Mouse (Mus musculus) lung, embryonic 16.5 days (tissue): ENCODE data around the gene Gm20696. TPM values are rescaled to one million over a fixed set of nuclear protein-coding genes. Genes with fewer than 3 reads are reported as not detected.

Experiments used
- ATAC-seq: fragments of 200-750 bp; cut with Nextera tagmentation; 2 replicates; pipeline ENCODE4 v1.8.0; 2017; ENCODE audit warnings: low read depth, mild to moderate bottlenecking, moderate library complexity
- H3K27ac ChIP-seq: fragments of 300-500 bp; sonication (generic); 2 replicates; pipeline ENCODE4 v1.5.1; 2014; ENCODE audit warnings: mild to moderate bottlenecking, control low read depth, low read length
- H3K27me3 ChIP-seq: fragments of 300-500 bp; sonication (generic); 2 replicates; pipeline ENCODE4 v1.6.1; 2014; ENCODE audit warnings: low read depth, low read length, mixed read lengths; ENCODE audit not compliant: control insufficient read depth, insufficient read depth
- H3K36me3 ChIP-seq: fragments of 300-500 bp; sonication (generic); 2 replicates; pipeline ENCODE4 v1.6.1; 2014; ENCODE audit warnings: low read length; ENCODE audit not compliant: control insufficient read depth, insufficient read depth
- H3K4me1 ChIP-seq: fragments of 300-500 bp; sonication (generic); replicated peaks from 2 replicates; pipeline ENCODE4 v1.6.1; 2014; ENCODE audit warnings: low read length, mixed read lengths; ENCODE audit not compliant: control insufficient read depth, insufficient read depth
- H3K4me2 ChIP-seq: fragments of 300-500 bp; sonication (generic); 2 replicates; pipeline ENCODE4 v1.6.1; 2014; ENCODE audit warnings: low read depth, low read length, control low read depth
- H3K4me3 ChIP-seq: fragments of 300-500 bp; sonication (generic); 2 replicates; pipeline ENCODE4 v1.5.1; 2014; ENCODE audit warnings: mild to moderate bottlenecking, low read length, control low read depth
- H3K9ac ChIP-seq: fragments of 300-500 bp; sonication (generic); 2 replicates; pipeline ENCODE4 v1.6.1; 2014; ENCODE audit warnings: low read length, control low read depth
- H3K9me3 ChIP-seq: fragments of 300-500 bp; sonication (generic); 2 replicates; pipeline ENCODE4 v1.6.1; 2016; ENCODE audit warnings: low read length; ENCODE audit not compliant: control insufficient read depth
- WGBS: fragments of 180-500 bp; shearing (Covaris S2); extraction: QIAGEN DNeasy Blood & Tissue Kit; methylation state at CpG from one replicate; pipeline ENCODE4 v1.1.7; 2014; 5-methylcytosine and 5-hydroxymethylcytosine counted together
- polyA plus RNA-seq: library from polyadenylated mRNA; unstranded; fragments of >200 nt; fragmentation: Nextera tagmentation; extraction: Ambion mirVana; gene quantifications from 2 replicates; pipeline ENCODE4 v1.2.1, GENCODE M21; 2015

Gm20696 gene
- polyA plus RNA-seq: 2.3 and 2.5 TPM in 2 replicates

DNA sequence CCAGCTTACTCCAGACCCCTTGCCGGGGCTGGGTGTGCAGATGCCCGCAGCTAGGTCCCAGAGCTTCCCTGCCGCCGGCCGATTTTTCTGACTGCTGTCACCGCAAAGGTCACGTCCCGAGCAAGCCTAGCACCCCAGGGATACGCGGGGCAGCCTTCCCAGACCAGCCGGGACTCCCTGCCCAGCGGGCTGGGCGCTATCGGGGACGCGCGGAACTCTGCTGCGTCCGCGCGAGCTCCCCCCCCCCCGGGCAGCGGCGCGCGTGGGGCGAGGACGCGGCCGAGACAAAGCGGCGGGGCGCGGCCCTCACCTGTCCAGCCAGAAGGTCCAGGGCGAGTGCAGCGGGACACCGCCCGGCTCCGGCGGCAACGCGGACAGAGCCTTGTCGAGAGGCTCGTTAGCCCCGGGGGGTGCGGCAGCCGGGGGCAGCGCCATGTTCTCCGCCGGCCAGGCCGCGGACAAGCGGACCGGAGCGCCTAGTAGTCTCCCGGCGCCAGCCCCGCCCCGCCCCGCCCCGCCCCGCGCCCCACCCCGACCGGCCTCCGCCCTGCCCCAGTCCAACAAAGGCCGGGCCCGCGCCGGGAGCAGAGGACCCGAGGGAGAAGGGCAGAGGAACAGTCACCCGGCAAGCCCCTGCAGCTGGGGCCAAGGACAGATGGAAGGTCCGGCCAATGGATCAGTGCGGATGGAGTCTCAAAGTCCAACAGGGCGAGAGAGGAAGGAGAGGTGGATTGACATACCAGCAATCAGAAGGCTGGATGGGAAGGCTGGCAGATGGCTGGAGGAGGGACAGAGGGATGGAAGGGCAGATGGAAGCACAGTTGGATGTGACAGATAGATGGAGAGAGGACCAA, at the start of gene Gm20696, which contains the start of gene Eif4e3:
Gene Gm20696 (minus strand): TSS at position 480 of the 854 bp plus-strand sequence.
Gene Eif4e3 (minus strand): TSS at position 454 of the 854 bp plus-strand sequence.
- peak within 1 kb of the TSS; percentile 85 for H3K4me3 ChIP-seq
- peak; percentile 92 for ATAC-seq
- no peaks in the 10 kb centered on the region for H3K27me3 ChIP-seq
- H3K4me2 ChIP-seq: peak within 1 kb of the TSS; percentile 89
- peak within 1 kb of the TSS; percentile 84 for H3K9ac ChIP-seq
- peak within 1 kb of the TSS; percentile 63 for H3K27ac ChIP-seq
- H3K36me3 ChIP-seq: 0 out of 2 replicates have a peak, but pooled peaks cover 2% of the 10 kb centered on the region
- H3K4me1 ChIP-seq: peaks cover 20% of the 10 kb centered on the region
- H3K9me3 ChIP-seq: no peaks in the 10 kb centered on the region
- WGBS: under 1% methylated on average over 41 of the region's 75 CpGs

DNA sequence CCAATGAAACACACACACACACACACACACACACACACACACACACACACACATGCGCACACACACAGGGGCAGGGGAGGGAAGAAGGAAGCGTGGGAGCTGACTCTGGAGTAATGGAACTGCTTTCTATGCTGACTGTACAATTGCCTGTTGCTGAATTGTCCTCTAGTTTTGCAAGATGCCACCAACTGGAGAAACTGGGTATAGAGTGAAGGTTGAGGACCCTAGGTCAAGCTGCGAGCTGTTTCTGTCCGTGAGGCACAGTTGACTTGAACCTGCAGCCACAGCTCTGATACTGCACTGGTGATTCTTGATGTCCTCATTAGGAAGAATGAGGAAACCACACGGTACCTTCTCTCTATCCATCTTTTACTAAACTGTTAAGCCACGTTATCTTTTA, 49.3 kb upstream of the Gm20696 start:
- H3K4me1 ChIP-seq: 0 out of 2 replicates have a peak, but pooled peaks cover 2% of the 10 kb centered on the region
- H3K9me3 ChIP-seq: no peaks in the 10 kb centered on the region
- ATAC-seq: no peak
- no peaks in the 10 kb centered on the region for H3K36me3 ChIP-seq
- peaks cover 2% of the 10 kb centered on the region; the same call in 1 of the 2 replicates for H3K27me3 ChIP-seq
- no peak overlapping the region for H3K4me3 ChIP-seq
- no peak overlapping the region for H3K4me2 ChIP-seq
- H3K27ac ChIP-seq: no peak overlapping the region
- no peak overlapping the region for H3K9ac ChIP-seq
- 58% methylated on average over 6 of the region's 6 CpGs for WGBS

DNA sequence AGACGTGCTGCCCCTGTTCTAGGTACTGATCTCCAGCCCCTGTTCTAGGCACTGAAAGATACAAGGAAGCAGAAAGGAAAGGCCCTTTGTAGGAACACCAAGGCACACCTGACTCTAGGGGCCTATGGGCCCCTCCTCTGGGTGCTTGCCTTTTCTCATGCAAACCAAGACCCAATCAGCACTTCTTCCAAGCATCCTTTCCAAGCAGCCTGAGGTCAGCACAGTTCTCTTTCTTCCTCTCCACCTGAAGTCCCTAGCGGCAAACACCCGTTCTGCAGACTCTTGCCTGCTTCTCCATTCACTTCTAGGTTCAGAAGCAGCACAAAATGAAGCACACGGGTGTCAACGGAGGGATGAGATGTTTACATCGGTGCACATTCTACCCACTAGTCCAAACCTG, 48.6 kb upstream of the Gm20696 start:
- Histone ChIP-seq H3K9me3 (no peaks in the 10 kb centered on the region), H3K36me3 (no peaks in the 10 kb centered on the region), H3K27ac (no peak overlapping the region), H3K27me3 (peaks cover 2% of the 10 kb centered on the region; the same call in 1 of the 2 replicates), H3K4me1 (0 out of 2 replicates have a peak, but pooled peaks cover 2% of the 10 kb centered on the region), H3K9ac (no peak overlapping the region), H3K4me3 (no peak overlapping the region), H3K4me2 (no peak overlapping the region)
- WGBS: 54% methylated on average over 6 of the region's 6 CpGs
- no peak for ATAC-seq

DNA sequence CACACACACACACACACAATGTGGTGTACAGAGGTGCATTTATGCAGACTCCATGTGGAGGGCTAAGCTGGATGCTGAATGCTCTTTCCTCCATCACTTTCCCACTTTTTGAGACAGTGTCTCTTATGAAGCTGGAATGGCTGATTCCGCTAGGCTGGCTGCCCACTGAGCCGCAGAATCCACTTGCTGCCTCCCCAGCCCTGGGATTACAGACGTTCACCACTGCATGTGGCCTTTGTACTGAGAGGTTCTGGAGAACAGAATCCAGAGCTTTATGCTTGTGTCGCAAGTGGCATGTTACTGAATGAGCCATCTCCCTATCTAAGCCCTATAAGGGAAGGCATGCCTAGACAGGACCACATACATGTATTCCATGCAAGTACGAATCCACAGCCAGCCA, 46.7 kb upstream of the Gm20696 start:
- H3K36me3 ChIP-seq: no peaks in the 10 kb centered on the region
- 81% methylated on average over 5 of the region's 5 CpGs for WGBS
- no peak overlapping the region for H3K27ac ChIP-seq
- no peak overlapping the region for H3K9ac ChIP-seq
- 0 out of 2 replicates have a peak, but pooled peaks cover 2% of the 10 kb centered on the region for H3K4me1 ChIP-seq
- H3K4me2 ChIP-seq: no peak overlapping the region
- ATAC-seq: no peak
- H3K4me3 ChIP-seq: no peak overlapping the region
- H3K9me3 ChIP-seq: no peaks in the 10 kb centered on the region
- peaks cover 2% of the 10 kb centered on the region; the same call in 1 of the 2 replicates for H3K27me3 ChIP-seq

DNA sequence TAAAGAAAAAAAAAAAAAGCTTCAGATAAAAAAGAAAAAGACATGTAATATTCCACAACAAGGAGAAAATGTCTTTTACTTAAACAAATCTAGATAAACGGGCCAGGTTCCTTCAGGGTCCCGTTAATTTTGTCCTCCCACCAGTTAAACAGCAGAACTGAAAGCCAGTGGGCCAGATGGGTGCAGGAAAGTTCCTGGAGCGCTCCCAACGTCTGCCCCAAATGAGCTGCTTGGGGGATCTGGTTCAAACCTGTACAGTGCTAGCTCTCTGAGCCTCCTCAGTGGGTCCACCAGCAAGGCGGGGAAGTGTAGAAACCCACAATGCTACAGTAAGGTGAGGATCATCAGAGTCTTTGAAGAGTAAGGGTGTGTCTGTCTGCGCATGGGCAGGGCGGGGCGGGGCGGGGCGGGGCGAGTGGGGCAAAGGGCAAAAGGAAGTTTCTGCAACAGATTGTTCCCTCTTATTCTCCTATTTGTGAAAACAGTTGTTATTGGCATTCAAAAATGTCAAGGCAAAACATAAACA, 45.0 kb upstream of the Gm20696 start:
- Histone ChIP-seq H3K9ac (no peak overlapping the region), H3K4me1 (peaks cover 2% of the 10 kb centered on the region; the same call in 1 of the 2 replicates), H3K4me3 (no peak overlapping the region), H3K27ac (no peak overlapping the region), H3K36me3 (no peaks in the 10 kb centered on the region), H3K27me3 (peaks cover 2% of the 10 kb centered on the region; the same call in 1 of the 2 replicates), H3K9me3 (no peaks in the 10 kb centered on the region), H3K4me2 (no peak overlapping the region)
- WGBS: 53% methylated on average over 11 of the region's 11 CpGs
- ATAC-seq: no peak

DNA sequence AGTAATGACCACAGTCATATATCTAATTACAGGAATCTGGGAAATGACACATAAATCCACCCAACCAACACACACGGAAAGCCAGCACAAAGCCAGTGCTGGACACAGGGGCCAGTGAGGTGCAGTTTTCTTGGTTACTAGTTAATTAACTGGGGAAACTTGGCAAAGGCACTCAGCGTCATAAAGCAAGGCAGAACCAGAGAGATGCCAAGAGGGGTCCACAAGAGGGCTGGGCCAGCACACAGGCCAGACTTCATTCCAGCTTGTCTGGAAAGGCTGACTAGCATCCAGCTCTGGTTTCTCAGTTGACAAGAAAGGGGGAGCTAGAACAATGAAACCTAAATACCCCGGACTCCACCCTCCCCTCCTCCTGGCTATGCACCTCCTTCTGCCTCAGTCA, 33.9 kb upstream of the Gm20696 start:
- H3K9me3 ChIP-seq: no peaks in the 10 kb centered on the region
- H3K9ac ChIP-seq: no peak overlapping the region
- no peak for ATAC-seq
- no peaks in the 10 kb centered on the region for H3K36me3 ChIP-seq
- H3K27ac ChIP-seq: no peak overlapping the region
- no peak overlapping the region for H3K4me2 ChIP-seq
- 57% methylated on average over 3 of the region's 3 CpGs for WGBS
- H3K4me1 ChIP-seq: no peaks in the 10 kb centered on the region
- H3K4me3 ChIP-seq: no peak overlapping the region
- H3K27me3 ChIP-seq: no peaks in the 10 kb centered on the region

DNA sequence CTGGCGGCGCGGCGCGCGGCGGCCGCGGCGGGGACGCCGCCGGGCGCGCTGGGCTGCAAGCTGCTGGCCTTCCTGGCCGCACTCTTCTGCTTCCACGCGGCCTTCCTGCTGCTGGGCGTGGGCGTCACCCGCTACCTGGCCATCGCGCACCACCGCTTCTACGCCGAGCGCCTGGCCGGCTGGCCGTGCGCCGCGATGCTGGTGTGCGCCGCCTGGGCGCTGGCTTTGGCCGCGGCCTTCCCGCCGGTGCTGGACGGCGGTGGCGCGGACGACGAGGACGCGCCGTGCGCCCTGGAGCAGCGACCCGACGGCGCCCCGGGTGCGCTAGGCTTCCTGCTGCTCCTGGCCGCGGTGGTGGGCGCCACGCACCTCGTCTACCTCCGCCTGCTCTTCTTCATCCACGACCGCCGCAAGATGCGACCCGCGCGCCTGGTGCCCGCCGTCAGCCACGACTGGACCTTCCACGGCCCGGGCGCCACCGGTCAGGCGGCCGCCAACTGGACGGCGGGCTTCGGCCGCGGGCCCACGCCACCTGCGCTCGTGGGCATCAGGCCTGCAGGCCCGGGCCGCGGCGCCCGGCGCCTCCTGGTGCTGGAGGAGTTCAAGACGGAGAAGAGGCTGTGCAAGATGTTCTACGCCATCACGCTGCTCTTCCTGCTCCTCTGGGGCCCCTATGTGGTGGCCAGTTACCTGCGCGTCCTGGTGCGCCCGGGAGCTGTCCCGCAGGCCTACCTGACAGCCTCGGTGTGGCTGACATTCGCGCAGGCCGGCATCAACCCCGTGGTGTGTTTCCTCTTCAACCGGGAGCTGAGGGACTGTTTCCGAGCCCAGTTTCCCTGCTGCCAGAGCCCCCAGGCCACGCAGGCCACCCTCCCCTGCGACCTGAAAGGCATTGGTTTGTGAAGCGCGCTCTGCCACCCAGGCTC, 26.6 kb upstream of the Gm20696 start:
- Histone ChIP-seq H3K4me1 (peaks cover 9% of the 10 kb centered on the region), H3K9me3 (no peaks in the 10 kb centered on the region), H3K4me2 (peak overlapping the region; percentile 97), H3K27ac (no peak overlapping the region), H3K36me3 (no peaks in the 10 kb centered on the region), H3K4me3 (peak overlapping the region; percentile 77), H3K9ac (peak overlapping the region; percentile 86), H3K27me3 (peaks cover 7% of the 10 kb centered on the region; the same call in 1 of the 2 replicates)
- peak; percentile 60 for ATAC-seq
- 1% methylated on average over 64 of the region's 110 CpGs for WGBS

DNA sequence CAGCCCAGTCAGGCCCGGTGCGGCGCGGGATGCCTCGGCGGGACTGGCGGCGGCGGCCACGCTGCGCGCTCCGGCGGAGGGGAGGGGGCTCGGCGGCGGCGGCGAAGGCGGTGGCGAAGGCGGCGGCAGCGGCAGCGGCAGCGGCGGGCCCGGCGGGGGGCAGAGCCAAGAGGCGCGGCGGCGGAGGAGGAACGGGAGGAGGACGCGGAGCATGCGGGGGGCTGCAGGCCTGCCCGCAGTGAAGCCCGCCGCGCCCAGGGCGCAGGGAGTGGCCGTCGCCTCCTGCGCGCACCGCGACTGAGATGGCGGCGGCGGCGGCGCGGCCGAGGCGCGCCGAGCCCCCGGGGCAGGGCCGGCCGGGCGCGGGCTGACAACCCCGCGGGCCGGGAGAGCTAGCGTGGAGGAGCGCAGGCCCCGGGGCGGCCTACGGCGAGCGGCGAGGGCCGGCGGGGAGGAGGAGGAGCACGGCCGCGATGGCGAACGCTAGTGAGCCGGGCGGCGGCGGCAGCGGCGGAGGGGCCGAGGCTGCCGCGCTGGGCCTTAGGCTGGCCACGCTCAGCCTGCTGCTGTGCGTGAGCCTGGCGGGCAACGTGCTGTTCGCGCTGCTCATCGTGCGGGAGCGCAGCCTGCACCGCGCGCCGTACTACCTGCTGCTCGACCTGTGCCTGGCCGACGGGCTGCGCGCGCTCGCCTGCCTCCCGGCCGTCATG, 25.8 kb upstream of the Gm20696 start, which contains the start of gene Gpr27:
Gene Gpr27 (plus strand): TSS at position 474 of the 710 bp plus-strand sequence.
- WGBS: under 1% methylated on average over 66 of the region's 112 CpGs
- peak; percentile 77 for ATAC-seq
- peak within 1 kb of the TSS; percentile 77 for H3K4me3 ChIP-seq
- H3K27ac ChIP-seq: 0 out of 2 replicates have a peak within 1 kb of the TSS, but pooled peaks have one; percentile 7
- peak within 1 kb of the TSS; percentile 86 for H3K9ac ChIP-seq
- peak within 1 kb of the TSS; percentile 97 for H3K4me2 ChIP-seq
- no peaks in the 10 kb centered on the region for H3K9me3 ChIP-seq
- no peaks in the 10 kb centered on the region for H3K36me3 ChIP-seq
- peaks cover 9% of the 10 kb centered on the region for H3K4me1 ChIP-seq
- H3K27me3 ChIP-seq: peaks cover 7% of the 10 kb centered on the region; the same call in 1 of the 2 replicates
